Mouse (Mus musculus) c-Kit-negative CD71-positive TER-119-positive erythroid progenitor cells, embryonic 14.5 days (primary cell): Measurements from ENCODE around the gene Aco1.
"Not testable (repeated sequence)": the region's sequence is repeated elsewhere in the genome, so short reads cannot be mapped to it uniquely, and the experiment has no call there.

Experiments used
- DNase-seq: peaks from one replicate; pipeline ENCODE4 v3.0.0-alpha.2; 2013; ENCODE audit warnings: low read depth, low spot score

The Aco1 gene

GRCm38 (mm10) chr4:40142743-40143532 lies at the start of gene Aco1:
TSS of gene Aco1 (plus strand) at chr4:40143081.
- DNase-seq, result peak; percentile 82

- DNase-seq, result no peak
These were observed 47.9 kb upstream of the Aco1 start for GRCm38 (mm10) chr4:40094974-40095373.

GRCm38 (mm10) chr4:40102996-40103395 lies 39.9 kb upstream of the Aco1 start:
- no peak for DNase-seq

- no peak for DNase-seq
These were observed 36.8 kb upstream of the Aco1 start for GRCm38 (mm10) chr4:40106004-40106536.

GRCm38 (mm10) chr4:40108030-40108429 lies 34.9 kb upstream of the Aco1 start:
- DNase-seq, result no peak

GRCm38 (mm10) chr4:40113173-40113572 lies 29.7 kb upstream of the Aco1 start:
- no peak for DNase-seq

- no peak for DNase-seq
These were observed 21.7 kb upstream of the Aco1 start for GRCm38 (mm10) chr4:40121221-40121620.

- not testable (repeated sequence) for DNase-seq
These were observed 20.6 kb upstream of the Aco1 start for GRCm38 (mm10) chr4:40122291-40122690.

GRCm38 (mm10) chr4:40134468-40135102 lies 8.3 kb upstream of the Aco1 start:
- DNase-seq, result peak; percentile 39

GRCm38 (mm10) chr4:40136519-40136918 lies 6.4 kb upstream of the Aco1 start:
- DNase-seq, result no peak

- no peak for DNase-seq
These were observed 3.1 kb upstream of the Aco1 start for GRCm38 (mm10) chr4:40139663-40140255.

- DNase-seq, result no peak
These were observed 621 bp downstream of the Aco1 start for GRCm38 (mm10) chr4:40143533-40143871.

- DNase-seq, result no peak
These were observed 1.7 kb downstream of the Aco1 start for GRCm38 (mm10) chr4:40144543-40144942.

- DNase-seq, result no peak
These were observed 2.1 kb downstream of the Aco1 start for GRCm38 (mm10) chr4:40144981-40145380.

- DNase-seq, result no peak
These were observed 5.4 kb downstream of the Aco1 start for GRCm38 (mm10) chr4:40148281-40148680.

GRCm38 (mm10) chr4:40150046-40150445 lies 7.2 kb downstream of the Aco1 start:
- no peak for DNase-seq

- DNase-seq, result no peak
These were observed 9.9 kb downstream of the Aco1 start for GRCm38 (mm10) chr4:40152771-40153170.

- DNase-seq, result no peak
These were observed 10.6 kb downstream of the Aco1 start for GRCm38 (mm10) chr4:40153500-40153899.

- no peak for DNase-seq
These were observed 11.9 kb downstream of the Aco1 start for GRCm38 (mm10) chr4:40154751-40155150.

GRCm38 (mm10) chr4:40155467-40155999 lies 12.7 kb downstream of the Aco1 start:
- DNase-seq, result no peak

GRCm38 (mm10) chr4:40156153-40156552 lies 13.3 kb downstream of the Aco1 start:
- DNase-seq, result no peak
